Comparison of ENCODE assay signal across 47 mouse cellular contexts in the genomic region with DNA sequence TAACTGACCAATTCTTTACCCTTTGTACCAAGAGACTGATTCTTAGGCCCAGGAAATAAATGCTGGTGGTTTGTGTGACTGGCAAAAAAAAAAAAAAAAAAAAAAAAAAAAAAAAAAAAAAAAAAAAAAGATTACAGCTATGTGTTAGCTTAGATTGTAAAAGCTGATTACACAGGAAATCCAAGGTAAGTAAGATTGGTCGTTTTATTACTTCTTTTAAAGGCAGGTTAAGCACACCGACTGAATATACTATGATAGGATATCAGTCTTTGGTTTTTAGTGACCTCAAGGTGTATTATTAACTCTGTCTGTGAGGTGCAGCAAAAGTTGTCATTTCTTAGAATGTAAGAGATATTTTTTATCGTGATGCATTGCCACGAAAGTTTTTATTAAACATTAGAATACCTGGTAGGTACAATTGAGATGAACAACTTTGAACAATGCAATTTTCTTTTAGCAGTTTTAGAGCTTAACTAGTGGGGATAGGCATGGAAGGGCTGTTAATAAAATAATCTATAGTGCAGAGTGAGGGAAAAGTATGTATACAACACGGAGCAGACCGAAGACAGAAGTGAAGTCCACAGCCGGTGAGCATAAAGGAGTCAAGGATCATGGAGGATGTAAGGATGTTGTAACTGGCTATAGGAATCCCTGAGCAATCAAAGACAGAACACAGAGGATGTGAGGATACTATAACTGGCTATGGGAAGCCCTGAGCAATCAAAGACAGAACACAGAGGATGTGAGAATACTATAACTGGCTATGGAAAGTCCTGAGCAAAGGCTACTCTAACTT. TPM values are rescaled to one million over a fixed set of nuclear protein-coding genes. Genes with fewer than 3 reads are reported as not detected.
"Had no signal": no experiment of that assay in that cellular context is flagged by ENCODE, and none has a peak within 500 bp of the region (broad histone marks: within the 10 kb centered on the region; RNA-seq: fewer than 3 reads in every experiment).

No protein-coding gene starts in this region.

- H3K36me3 ChIP-seq: limb, embryonic 10.5 days; limb, embryonic 12.5 days; limb, embryonic 13.5 days; limb, embryonic 15.5 days; liver, embryonic 12.5 days; liver, embryonic 13.5 days; liver, embryonic 15.5 days; lung, embryonic 15.5 days; midbrain, embryonic 10.5 days; midbrain, embryonic 12.5 days; midbrain, embryonic 13.5 days; midbrain, embryonic 15.5 days; neural tube, embryonic 12.5 days; neural tube, embryonic 13.5 days had no signal

- DNase-seq: left cerebral cortex, postnatal 4 days; liver; liver, embryonic 13.5 days; liver, postnatal 0 days; lung, adult 18-20 months; lung, adult 2 months; lung, embryonic 14.5 days; lung, postnatal 10 days; lung, postnatal 14 days; lung, postnatal 36 days; lung, postnatal 4 days; midbrain, embryonic 14.5 days had no signal

- H3K4me1 ChIP-seq: limb, embryonic 12.5 days; limb, embryonic 13.5 days; limb, embryonic 15.5 days; liver, embryonic 12.5 days; liver, embryonic 13.5 days; liver, embryonic 15.5 days; lung, embryonic 15.5 days; megakaryocyte, embryonic 14.5 days; midbrain, embryonic 10.5 days; midbrain, embryonic 12.5 days; midbrain, embryonic 13.5 days; midbrain, embryonic 15.5 days; neural tube, embryonic 12.5 days; neural tube, embryonic 13.5 days had no signal

- H3K27me3 ChIP-seq: limb, embryonic 12.5 days; limb, embryonic 13.5 days; limb, embryonic 15.5 days; liver, embryonic 12.5 days; liver, embryonic 13.5 days; liver, embryonic 15.5 days; lung, embryonic 15.5 days; megakaryocyte, embryonic 14.5 days; midbrain, embryonic 12.5 days; midbrain, embryonic 13.5 days; midbrain, embryonic 15.5 days; neural tube, embryonic 12.5 days; neural tube, embryonic 13.5 days had no signal

- H3K9me3 ChIP-seq: limb, embryonic 10.5 days; limb, embryonic 13.5 days; limb, embryonic 15.5 days; liver, embryonic 12.5 days; liver, embryonic 13.5 days; liver, embryonic 15.5 days; lung, embryonic 15.5 days; midbrain, embryonic 10.5 days; midbrain, embryonic 12.5 days; midbrain, embryonic 13.5 days; midbrain, embryonic 15.5 days; neural tube, embryonic 12.5 days; neural tube, embryonic 13.5 days had no signal

- H3K27ac ChIP-seq: limb, embryonic 12.5 days; limb, embryonic 13.5 days; limb, embryonic 15.5 days; liver, embryonic 12.5 days; liver, embryonic 13.5 days; liver, embryonic 14.5 days; liver, embryonic 15.5 days; lung, embryonic 15.5 days; macrophage; midbrain, embryonic 10.5 days; midbrain, embryonic 12.5 days; midbrain, embryonic 13.5 days; midbrain, embryonic 15.5 days; neural tube, embryonic 12.5 days; neural tube, embryonic 13.5 days had no signal

- ATAC-seq: liver, embryonic 12.5 days; liver, postnatal 0 days; lung, postnatal 0 days; midbrain, embryonic 13.5 days; midbrain, embryonic 15.5 days; midbrain, embryonic 16.5 days had no signal

- H3K9ac ChIP-seq: limb, embryonic 12.5 days; limb, embryonic 13.5 days; limb, embryonic 15.5 days; liver, embryonic 12.5 days; liver, embryonic 13.5 days; liver, embryonic 14.5 days; liver, embryonic 15.5 days; liver, postnatal 0 days; lung, embryonic 14.5 days; lung, embryonic 15.5 days; midbrain, embryonic 12.5 days; midbrain, embryonic 13.5 days; midbrain, embryonic 15.5 days; neural tube, embryonic 12.5 days; neural tube, embryonic 13.5 days had no signal

- H3K4me2 ChIP-seq: limb, embryonic 12.5 days; limb, embryonic 13.5 days; limb, embryonic 15.5 days; liver, embryonic 11.5 days; liver, embryonic 12.5 days; liver, embryonic 13.5 days; liver, embryonic 15.5 days; lung, embryonic 14.5 days; lung, embryonic 15.5 days; midbrain, embryonic 11.5 days; midbrain, embryonic 12.5 days; midbrain, embryonic 13.5 days; midbrain, embryonic 15.5 days; neural tube, embryonic 12.5 days; neural tube, embryonic 13.5 days had no signal

- H3K4me3 ChIP-seq: limb, embryonic 10.5 days; limb, embryonic 12.5 days; limb, embryonic 13.5 days; limb, embryonic 15.5 days; liver, embryonic 12.5 days; liver, embryonic 13.5 days; liver, embryonic 15.5 days; lung, embryonic 15.5 days; megakaryocyte, embryonic 14.5 days; midbrain, embryonic 10.5 days; midbrain, embryonic 12.5 days; midbrain, embryonic 13.5 days; midbrain, embryonic 15.5 days; myocyte; neural tube, embryonic 12.5 days; neural tube, embryonic 13.5 days had no signal

RNA-seq across cellular contexts. Expression of a gene that starts 10.7 kb away (rescaled TPM):
- total RNA-seq: left cerebral cortex, postnatal 10 days; left cerebral cortex, postnatal 14 days; left cerebral cortex, postnatal 25 days; left cerebral cortex, postnatal 36 days; left cerebral cortex, postnatal 4 days; liver, adult 2 months; megakaryocyte, adult 5-6 weeks; megakaryocyte-erythroid progenitor cell, adult 5-6 weeks; midbrain, postnatal 0 days; monocyte, adult 5-6 weeks had no signal
- polyA plus RNA-seq: limb, embryonic 10.5 days; limb, embryonic 11.5 days; limb, embryonic 12.5 days; limb, embryonic 13.5 days; limb, embryonic 14.5 days; limb, embryonic 15.5 days; liver, adult 2 months; liver, embryonic 11.5 days; liver, embryonic 12.5 days; liver, embryonic 13.5 days; liver, embryonic 14.5 days; liver, embryonic 15.5 days; liver, embryonic 16.5 days; liver, postnatal 0 days; lung, embryonic 14.5 days; lung, embryonic 15.5 days; lung, embryonic 16.5 days; lung, postnatal 0 days; macrophage; midbrain, embryonic 10.5 days; midbrain, embryonic 11.5 days; midbrain, embryonic 12.5 days; midbrain, embryonic 13.5 days; midbrain, embryonic 14.5 days; midbrain, embryonic 15.5 days; midbrain, embryonic 16.5 days; midbrain, postnatal 0 days; myocyte; neural tube, embryonic 11.5 days; neural tube, embryonic 12.5 days; neural tube, embryonic 13.5 days had no signal

RNA-seq across cellular contexts. Expression of a gene that starts 57.0 kb away (rescaled TPM):
- total RNA-seq: left cerebral cortex, postnatal 10 days; left cerebral cortex, postnatal 14 days; left cerebral cortex, postnatal 25 days; left cerebral cortex, postnatal 36 days; left cerebral cortex, postnatal 4 days; megakaryocyte-erythroid progenitor cell, adult 5-6 weeks; midbrain, postnatal 0 days; monocyte, adult 5-6 weeks had no signal
- polyA plus RNA-seq: limb, embryonic 10.5 days; limb, embryonic 11.5 days; limb, embryonic 12.5 days; limb, embryonic 13.5 days; limb, embryonic 14.5 days; limb, embryonic 15.5 days; liver, embryonic 11.5 days; liver, embryonic 12.5 days; liver, embryonic 13.5 days; liver, embryonic 14.5 days; liver, embryonic 15.5 days; liver, embryonic 16.5 days; lung, adult 2 months; lung, embryonic 14.5 days; lung, embryonic 15.5 days; macrophage; midbrain, embryonic 10.5 days; midbrain, embryonic 11.5 days; midbrain, embryonic 12.5 days; midbrain, embryonic 14.5 days; midbrain, embryonic 15.5 days; midbrain, embryonic 16.5 days; midbrain, postnatal 0 days; neural tube, embryonic 11.5 days; neural tube, embryonic 12.5 days; neural tube, embryonic 13.5 days had no signal

RNA-seq across cellular contexts. Expression of a gene that starts 57.1 kb away (rescaled TPM):
- total RNA-seq: left cerebral cortex, postnatal 10 days; left cerebral cortex, postnatal 14 days; left cerebral cortex, postnatal 25 days; left cerebral cortex, postnatal 36 days; left cerebral cortex, postnatal 4 days; liver, adult 2 months; megakaryocyte, adult 5-6 weeks; megakaryocyte-erythroid progenitor cell, adult 5-6 weeks; midbrain, postnatal 0 days; monocyte, adult 5-6 weeks had no signal
- polyA plus RNA-seq: limb, embryonic 10.5 days; limb, embryonic 11.5 days; limb, embryonic 12.5 days; limb, embryonic 13.5 days; limb, embryonic 14.5 days; limb, embryonic 15.5 days; liver, adult 2 months; liver, embryonic 11.5 days; liver, embryonic 12.5 days; liver, embryonic 13.5 days; liver, embryonic 14.5 days; liver, embryonic 15.5 days; liver, embryonic 16.5 days; liver, postnatal 0 days; lung, adult 2 months; lung, embryonic 14.5 days; lung, embryonic 15.5 days; lung, embryonic 16.5 days; lung, postnatal 0 days; macrophage; midbrain, embryonic 10.5 days; midbrain, embryonic 11.5 days; midbrain, embryonic 12.5 days; midbrain, embryonic 13.5 days; midbrain, embryonic 14.5 days; midbrain, embryonic 15.5 days; midbrain, embryonic 16.5 days; midbrain, postnatal 0 days; myocyte; neural tube, embryonic 11.5 days; neural tube, embryonic 12.5 days; neural tube, embryonic 13.5 days had no signal
